Comparison of ENCODE assay signal across 8 mouse cellular contexts in genomic region chr8:123348237-123348843, GRCm38 (mm10). TPM values are rescaled to one million over a fixed set of nuclear protein-coding genes. Genes with fewer than 3 reads are reported as not detected.
DNase-seq lines count a peak whose midpoint lies in the region; ATAC-seq lines count a peak whose summit lies in the region.

No protein-coding gene starts in this region.

- peak; percentile 50 to 84 for DNase-seq in left cerebral cortex, postnatal 10 days (ENCODE audit: extremely low spot score in 1 of 2, low spot score in 2 of 2)
- no peak for DNase-seq in left cerebral cortex, postnatal 25 days (ENCODE audit: low spot score in 2 of 2)
- peak; percentile 57 for DNase-seq in embryo, embryonic 11 days
- DNase-seq in heart, postnatal 4 days: peak; percentile 87
- peak; percentile 30 for DNase-seq in limb, embryonic 11.5 days (ENCODE audit: low spot score)
- no peak for DNase-seq in thymus, postnatal 0 days (ENCODE audit: low spot score)
- DNase-seq in c-Kit-positive CD71-positive TER-119-positive erythroid progenitor cells, embryonic 14.5 days (ENCODE audit: low spot score): no peak

- intact Hi-C loops in left cerebral cortex, postnatal 10 days (cut with DNase I): no loop called here
- intact Hi-C loops in left cerebral cortex, postnatal 25 days (cut with DNase I): no loop called here

- H3K9ac ChIP-seq in limb, embryonic 11.5 days (ENCODE audit: low read length): no peak overlapping the region
- H3K9ac ChIP-seq in stomach, embryonic 15.5 days: no peak overlapping the region

- no peaks in the 10 kb centered on the region for H3K36me3 ChIP-seq in limb, embryonic 11.5 days (ENCODE audit: control insufficient read depth, insufficient read depth, low read length)
- no peaks in the 10 kb centered on the region for H3K36me3 ChIP-seq in stomach, embryonic 15.5 days

- H3K27ac ChIP-seq in limb, embryonic 11.5 days (replicated peaks; ENCODE audit: low read depth, low read length): no peak overlapping the region
- H3K27ac ChIP-seq in stomach, embryonic 15.5 days: peak overlapping the region; percentile 40

- ATAC-seq in limb, embryonic 11.5 days (ENCODE audit: insufficient number of reproducible peaks, low FRiP score, low TSS enrichment, low read depth): no peak
- ATAC-seq in stomach, embryonic 15.5 days (ENCODE audit: insufficient read depth, low FRiP score, low read depth): peak; percentile 66

- no peaks in the 10 kb centered on the region for H3K27me3 ChIP-seq in limb, embryonic 11.5 days (ENCODE audit: control insufficient read depth, insufficient read depth, low read length)
- H3K27me3 ChIP-seq in stomach, embryonic 15.5 days (replicated peaks): 0 out of 2 replicates have a peak, but pooled peaks cover 5% of the 10 kb centered on the region

- H3K4me1 ChIP-seq in limb, embryonic 11.5 days (ENCODE audit: control insufficient read depth, insufficient read depth, low read length): no peaks in the 10 kb centered on the region; the same call in 1 of the 2 replicates
- H3K4me1 ChIP-seq in stomach, embryonic 15.5 days: peaks cover 11% of the 10 kb centered on the region; the same call in 1 of the 2 replicates

- no peaks in the 10 kb centered on the region for H3K9me3 ChIP-seq in limb, embryonic 11.5 days (ENCODE audit: control insufficient read depth, low read length)
- H3K9me3 ChIP-seq in stomach, embryonic 15.5 days: no peaks in the 10 kb centered on the region

- WGBS in limb, embryonic 11.5 days: 41% methylated on average over 9 of the region's 9 CpGs
- WGBS in stomach, embryonic 15.5 days: 26% methylated on average over 9 of the region's 9 CpGs

- H3K4me2 ChIP-seq in limb, embryonic 11.5 days (ENCODE audit: low read depth, severe bottlenecking): no peak overlapping the region
- H3K4me2 ChIP-seq in stomach, embryonic 15.5 days: peak overlapping the region; percentile 14; the same call in 1 of the 2 replicates

- H3K4me3 ChIP-seq in limb, embryonic 11.5 days (ENCODE audit: low read depth, low read length): no peak overlapping the region
- no peak overlapping the region for H3K4me3 ChIP-seq in stomach, embryonic 15.5 days (replicated peaks)

RNA-seq across cellular contexts. Expression of gene Spire2, which starts 15.8 kb away (rescaled TPM):
- total RNA-seq in left cerebral cortex, postnatal 10 days (2021): 10 to 100 TPM; 16.2 to 17.4 TPM
- total RNA-seq in left cerebral cortex, postnatal 25 days (2021): 10 to 100 TPM; 16.0 to 16.5 TPM
- under 1 TPM; 0.38 to 0.61 TPM for total RNA-seq in heart, postnatal 4 days (2021)
- 0.95 and 1.9 TPM in 2 replicates for polyA plus RNA-seq in limb, embryonic 11.5 days (2014; fragmentation: Nextera tagmentation; extraction: Ambion mirVana)
- polyA plus RNA-seq in stomach, embryonic 15.5 days (2015; fragmentation: Nextera tagmentation; extraction: Ambion mirVana): 5.4 and 5.9 TPM in 2 replicates
- 1.3 and 1.4 TPM in 2 replicates for polyA plus RNA-seq in thymus, postnatal 0 days (2015; fragmentation: Nextera tagmentation; extraction: Ambion mirVana)

RNA-seq across cellular contexts. Expression of gene Tcf25, which starts 25.2 kb away (rescaled TPM):
- 100 to 1,000 TPM; 498 to 558 TPM for total RNA-seq in left cerebral cortex, postnatal 10 days (2021)
- 100 to 1,000 TPM; 568 to 614 TPM for total RNA-seq in left cerebral cortex, postnatal 25 days (2021)
- total RNA-seq in heart, postnatal 4 days (2021): 100 to 1,000 TPM; 174 to 178 TPM
- polyA plus RNA-seq in limb, embryonic 11.5 days (2014; fragmentation: Nextera tagmentation; extraction: Ambion mirVana): 136 and 149 TPM in 2 replicates
- polyA plus RNA-seq in stomach, embryonic 15.5 days (2015; fragmentation: Nextera tagmentation; extraction: Ambion mirVana): 159 and 182 TPM in 2 replicates
- 155 and 165 TPM in 2 replicates for polyA plus RNA-seq in thymus, postnatal 0 days (2015; fragmentation: Nextera tagmentation; extraction: Ambion mirVana)

RNA-seq across cellular contexts. Expression of gene Fanca, which starts 30.0 kb away (rescaled TPM):
- total RNA-seq in left cerebral cortex, postnatal 10 days (2021): 1 to 10 TPM; 4.0 to 4.1 TPM
- 1 to 10 TPM; 3.2 to 3.4 TPM for total RNA-seq in left cerebral cortex, postnatal 25 days (2021)
- total RNA-seq in heart, postnatal 4 days (2021): 10 to 100 TPM; 16.7 to 22.9 TPM
- 38.9 and 39.2 TPM in 2 replicates for polyA plus RNA-seq in limb, embryonic 11.5 days (2014; fragmentation: Nextera tagmentation; extraction: Ambion mirVana)
- 20.9 and 22.8 TPM in 2 replicates for polyA plus RNA-seq in stomach, embryonic 15.5 days (2015; fragmentation: Nextera tagmentation; extraction: Ambion mirVana)
- 22.0 and 22.5 TPM in 2 replicates for polyA plus RNA-seq in thymus, postnatal 0 days (2015; fragmentation: Nextera tagmentation; extraction: Ambion mirVana)

RNA-seq across cellular contexts. Expression of gene Mc1r, which starts 58.6 kb away (rescaled TPM):
- total RNA-seq in left cerebral cortex, postnatal 10 days (2021): not detected
- under 1 TPM in 1 of 2 experiments, not detected in 1; 0.09 TPM for total RNA-seq in left cerebral cortex, postnatal 25 days (2021)
- total RNA-seq in heart, postnatal 4 days (2021): not detected
- not detected in 2 replicates for polyA plus RNA-seq in limb, embryonic 11.5 days (2014; fragmentation: Nextera tagmentation; extraction: Ambion mirVana)
- polyA plus RNA-seq in stomach, embryonic 15.5 days (2015; fragmentation: Nextera tagmentation; extraction: Ambion mirVana): not detected in 2 replicates
- polyA plus RNA-seq in thymus, postnatal 0 days (2015; fragmentation: Nextera tagmentation; extraction: Ambion mirVana): 0.28 and 0.56 TPM in 2 replicates

Comparison
In these comparisons a context has a peak if more than half of its experiments do, and no peak if none do; other contexts are left out.
1. DNase-seq: peak in left cerebral cortex, postnatal 10 days (2 of 2), embryo, embryonic 11 days (single experiment), heart, postnatal 4 days (single experiment) and limb, embryonic 11.5 days (single experiment); none in left cerebral cortex, postnatal 25 days (0 of 2), thymus, postnatal 0 days (single experiment) and c-Kit-positive CD71-positive TER-119-positive erythroid progenitor cells, embryonic 14.5 days (single experiment).
2. RNA of gene Spire2, which starts 15.8 kb away (total RNA-seq): 16.2 to 17.4 TPM in left cerebral cortex, postnatal 10 days and 16.0 to 16.5 TPM in left cerebral cortex, postnatal 25 days; 0.38 to 0.61 TPM in heart, postnatal 4 days; every median in the first group is over 10 times any median in the second.